8 mouse cellular contexts compared by ENCODE assay signal in genomic region chr13:111491046-111491756, GRCm38 (mm10). TPM values are rescaled to one million over a fixed set of nuclear protein-coding genes. Genes with fewer than 3 reads are reported as not detected.
DNase-seq lines count a peak whose midpoint lies in the region; ATAC-seq and TF ChIP-seq lines count a peak whose summit lies in the region.

No protein-coding gene starts in this region.

- H3K9ac ChIP-seq in limb, embryonic 13.5 days: no peak overlapping the region
- no peak overlapping the region for H3K9ac ChIP-seq in stomach, embryonic 16.5 days (ENCODE audit: low read length)

- intact Hi-C loops in gastrocnemius, adult 2 months (cut with DNase I): loop anchor here (2.0 kb wide), 2 partner anchors 194 to 234 kb away; no protein-coding TSS in a partner anchor

- TF ChIP-seq POLR2A in thymus, adult 2 months (IDR thresholded peaks at IDR 0.05; ENCODE audit: control insufficient read depth, extremely low read depth, insufficient read depth, low read length, poor library complexity): no peak

- ATAC-seq in limb, embryonic 13.5 days (ENCODE audit: low FRiP score, low read depth): no peak
- ATAC-seq in stomach, embryonic 16.5 days (ENCODE audit: insufficient read depth, low FRiP score): no peak

- no peak for DNase-seq in gastrocnemius, adult 2 months
- DNase-seq in gastrocnemius, adult 8-10 months (ENCODE audit: low spot score in 2 of 2): no peak
- peak; percentile 20 for DNase-seq in thymus, postnatal 0 days (ENCODE audit: low spot score)
- no peak for DNase-seq in thymus, adult 2 months
- no peak for DNase-seq in ovary, postnatal 36 days (ENCODE audit: low spot score)
- no peak for DNase-seq in T-cell, adult 2 months (ENCODE audit: low spot score)

- H3K9me3 ChIP-seq in limb, embryonic 13.5 days: no peaks in the 10 kb centered on the region
- H3K9me3 ChIP-seq in stomach, embryonic 16.5 days (replicated peaks; ENCODE audit: control insufficient read depth, low read length): no peaks in the 10 kb centered on the region

- peak overlapping the region; percentile 100 for H3K27ac ChIP-seq in gastrocnemius, adult 2 months
- no peak overlapping the region for H3K27ac ChIP-seq in thymus, adult 2 months (ENCODE audit: control insufficient read depth, insufficient read depth, low read length)
- no peak overlapping the region for H3K27ac ChIP-seq in limb, embryonic 13.5 days
- no peak overlapping the region for H3K27ac ChIP-seq in stomach, embryonic 16.5 days (ENCODE audit: low read length)

- H3K4me2 ChIP-seq in limb, embryonic 13.5 days (replicated peaks): peak overlapping the region; percentile 68
- H3K4me2 ChIP-seq in stomach, embryonic 16.5 days (ENCODE audit: low read depth, low read length): peak overlapping the region; percentile 82

- no peaks in the 10 kb centered on the region for H3K36me3 ChIP-seq in thymus, adult 2 months (ENCODE audit: control insufficient read depth, insufficient read depth, low read length)
- H3K36me3 ChIP-seq in limb, embryonic 13.5 days: no peaks in the 10 kb centered on the region
- no peaks in the 10 kb centered on the region for H3K36me3 ChIP-seq in stomach, embryonic 16.5 days (ENCODE audit: control insufficient read depth, insufficient read depth, low read length)

- H3K4me3 ChIP-seq in gastrocnemius, adult 2 months: peak overlapping the region; percentile 96
- no peak overlapping the region for H3K4me3 ChIP-seq in thymus, adult 2 months (ENCODE audit: control insufficient read depth, insufficient read depth, low read length)
- peak overlapping the region; percentile 60 for H3K4me3 ChIP-seq in limb, embryonic 13.5 days
- peak overlapping the region; percentile 65 for H3K4me3 ChIP-seq in stomach, embryonic 16.5 days (replicated peaks; ENCODE audit: low read length)

- no peak for TF ChIP-seq CTCF in gastrocnemius, adult 2 months (IDR thresholded peaks at IDR 0.05)
- TF ChIP-seq CTCF in thymus, adult 2 months (IDR thresholded peaks at IDR 0.05; ENCODE audit: borderline replicate concordance, control insufficient read depth, extremely low read depth, insufficient read depth, low read length, poor library complexity): no peak

- no peaks in the 10 kb centered on the region for H3K27me3 ChIP-seq in thymus, adult 2 months (ENCODE audit: control insufficient read depth, insufficient read depth, low read length)
- H3K27me3 ChIP-seq in limb, embryonic 13.5 days: peaks cover 31% of the 10 kb centered on the region
- H3K27me3 ChIP-seq in stomach, embryonic 16.5 days (ENCODE audit: control insufficient read depth, insufficient read depth, low read length): 0 out of 2 replicates have a peak, but pooled peaks cover 5% of the 10 kb centered on the region

- 16% methylated on average over 13 of the region's 13 CpGs for WGBS in thymus, adult 2 months
- WGBS in limb, embryonic 13.5 days: 14% methylated on average over 13 of the region's 13 CpGs
- WGBS in stomach, embryonic 16.5 days: 25% methylated on average over 13 of the region's 13 CpGs

- peaks cover 5% of the 10 kb centered on the region for H3K4me1 ChIP-seq in thymus, adult 2 months (replicated peaks; ENCODE audit: control insufficient read depth, insufficient read depth, low read length)
- H3K4me1 ChIP-seq in limb, embryonic 13.5 days: peaks cover 15% of the 10 kb centered on the region
- H3K4me1 ChIP-seq in stomach, embryonic 16.5 days (ENCODE audit: control insufficient read depth, insufficient read depth, low read length): peaks cover 5% of the 10 kb centered on the region; the same call in 1 of the 2 replicates

RNA-seq across cellular contexts. Expression of gene Gpbp1, which starts 1.3 kb away (rescaled TPM):
- total RNA-seq in gastrocnemius, adult 2 months (2021): 10 to 100 TPM; 54.4 to 61.4 TPM
- 10 to 100 TPM; 52.7 to 63.6 (median 56.0) TPM for total RNA-seq in gastrocnemius, adult 8-10 months (2022)
- 98.7 and 103 TPM in 2 replicates for polyA plus RNA-seq in thymus, postnatal 0 days (2015; fragmentation: Nextera tagmentation; extraction: Ambion mirVana)
- polyA plus RNA-seq in thymus, adult 2 months (2012; rRNA removed): 4.4 and 5.0 TPM in 2 replicates
- polyA plus RNA-seq in limb, embryonic 13.5 days (2015; fragmentation: Nextera tagmentation; extraction: Ambion mirVana): 101 and 111 TPM in 2 replicates
- polyA plus RNA-seq in stomach, embryonic 16.5 days (2015; fragmentation: Nextera tagmentation; extraction: Ambion mirVana): 66.6 and 77.7 TPM in 2 replicates

RNA-seq across cellular contexts. Expression of gene Gm49496, which starts 58.5 kb away (rescaled TPM):
- not detected for total RNA-seq in gastrocnemius, adult 2 months (2021)
- total RNA-seq in gastrocnemius, adult 8-10 months (2022): not detected
- polyA plus RNA-seq in thymus, postnatal 0 days (2015; fragmentation: Nextera tagmentation; extraction: Ambion mirVana): not detected in 2 replicates
- polyA plus RNA-seq in thymus, adult 2 months (2012; rRNA removed): not detected in 2 replicates
- polyA plus RNA-seq in limb, embryonic 13.5 days (2015; fragmentation: Nextera tagmentation; extraction: Ambion mirVana): not detected in 2 replicates
- polyA plus RNA-seq in stomach, embryonic 16.5 days (2015; fragmentation: Nextera tagmentation; extraction: Ambion mirVana): not detected in 2 replicates

Comparison
In these comparisons a context has a peak if more than half of its experiments do, and no peak if none do; other contexts are left out.
1. RNA of gene Gpbp1, which starts 1.3 kb away (polyA plus RNA-seq): 101 to 111 TPM in limb, embryonic 13.5 days, 98.7 to 103 TPM in thymus, postnatal 0 days and 66.6 to 77.7 TPM in stomach, embryonic 16.5 days; 4.4 to 5.0 TPM in thymus, adult 2 months; every median in the first group is over 10 times any median in the second.